ENCODE assay signal across 22 mouse cellular contexts in genomic region chr5:53819711-53820110, GRCm38 (mm10).
"Had no signal": no experiment of that assay in that cellular context is flagged by ENCODE, and none has a peak within 500 bp of the region (broad histone marks: within the 10 kb centered on the region; RNA-seq: fewer than 3 reads in every experiment).

No protein-coding gene starts in this region.

- H3K4me1 ChIP-seq: heart, embryonic 10.5 days; heart, embryonic 12.5 days; intestine, embryonic 15.5 days; limb, embryonic 13.5 days; limb, embryonic 15.5 days; liver, embryonic 12.5 days had no signal

- H3K9ac ChIP-seq: heart, embryonic 12.5 days; hindbrain, embryonic 13.5 days; intestine, embryonic 15.5 days; limb, embryonic 13.5 days; limb, embryonic 15.5 days; liver, embryonic 12.5 days; liver, embryonic 14.5 days had no signal

- H3K4me2 ChIP-seq: heart, embryonic 12.5 days; hindbrain, embryonic 13.5 days; intestine, embryonic 15.5 days; limb, embryonic 13.5 days; limb, embryonic 15.5 days; liver, embryonic 12.5 days had no signal

- ATAC-seq: hindbrain, embryonic 16.5 days; inflammation-experienced regulatory T-cells, adult 6 months; intestine, embryonic 15.5 days; intestine, postnatal 0 days; liver, embryonic 12.5 days had no signal

- H3K27ac ChIP-seq: heart, embryonic 10.5 days; hindbrain, embryonic 13.5 days; intestine, embryonic 15.5 days; layer of hippocampus, adult 2 months; left cerebral cortex, adult 2 months; limb, embryonic 13.5 days; limb, embryonic 15.5 days; liver, embryonic 12.5 days; liver, embryonic 14.5 days had no signal

- H3K36me3 ChIP-seq: heart, embryonic 10.5 days; heart, embryonic 12.5 days; hindbrain, embryonic 13.5 days; intestine, embryonic 15.5 days; limb, embryonic 13.5 days; limb, embryonic 15.5 days; liver, embryonic 12.5 days had no signal

- H3K9me3 ChIP-seq: heart, embryonic 10.5 days; heart, embryonic 12.5 days; hindbrain, embryonic 13.5 days; intestine, embryonic 15.5 days; limb, embryonic 13.5 days; limb, embryonic 15.5 days; liver, embryonic 12.5 days had no signal

- H3K4me3 ChIP-seq: heart, embryonic 10.5 days; heart, embryonic 12.5 days; hindbrain, embryonic 13.5 days; intestine, embryonic 15.5 days; layer of hippocampus, adult 2 months; left cerebral cortex, adult 2 months; limb, embryonic 13.5 days; limb, embryonic 15.5 days; liver, embryonic 12.5 days had no signal

- DNase-seq: heart, adult 18-20 months; heart, postnatal 10 days; heart, postnatal 36 days; kidney, adult 18-20 months; kidney, adult 8-10 months; kidney, postnatal 10 days; kidney, postnatal 25 days; kidney, postnatal 4 days; left cerebral cortex, postnatal 4 days had no signal

- H3K27me3 ChIP-seq: heart, embryonic 12.5 days; hindbrain, embryonic 13.5 days; intestine, embryonic 15.5 days; limb, embryonic 13.5 days; limb, embryonic 15.5 days; liver, embryonic 12.5 days had no signal
